Mouse (Mus musculus) MN1 (cell line): ENCODE data around the gene Reep3.
A peak's percentile ranks its signal among the peaks of the same experiment; 100 is the strongest.
"Not testable (repeated sequence)": the region's sequence is repeated elsewhere in the genome, so short reads cannot be mapped to it uniquely, and the experiment has no call there.

Experiments
- DNase-seq: peaks from one replicate; pipeline ENCODE4 v3.0.0-alpha.2; 2016; ENCODE audit warnings: low spot score

Gene Reep3

DNA sequence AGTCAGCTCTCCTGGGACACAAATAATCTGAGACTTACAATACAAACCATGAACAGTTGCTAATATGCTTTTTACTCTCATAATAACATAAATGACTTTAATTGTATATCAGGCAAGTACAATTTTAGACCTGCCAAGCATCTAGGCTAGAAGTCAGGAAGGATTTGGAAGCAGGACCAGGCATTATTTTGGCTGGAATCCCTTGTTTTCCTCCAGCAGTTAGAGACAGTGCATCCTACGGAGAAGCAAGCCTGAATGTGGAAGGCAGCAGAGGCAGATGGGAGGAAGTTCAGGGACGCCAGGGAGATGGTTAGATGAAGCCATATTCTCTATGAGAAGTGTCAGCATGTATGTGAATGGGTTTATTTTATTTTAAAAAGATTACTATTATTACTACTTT lies 79.4 kb downstream of the Reep3 start:
- DNase-seq, result no peak

GRCm38 (mm10) chr10:67016615-67017278 lies 80.0 kb downstream of the Reep3 start:
- peak; percentile 79 for DNase-seq

DNA sequence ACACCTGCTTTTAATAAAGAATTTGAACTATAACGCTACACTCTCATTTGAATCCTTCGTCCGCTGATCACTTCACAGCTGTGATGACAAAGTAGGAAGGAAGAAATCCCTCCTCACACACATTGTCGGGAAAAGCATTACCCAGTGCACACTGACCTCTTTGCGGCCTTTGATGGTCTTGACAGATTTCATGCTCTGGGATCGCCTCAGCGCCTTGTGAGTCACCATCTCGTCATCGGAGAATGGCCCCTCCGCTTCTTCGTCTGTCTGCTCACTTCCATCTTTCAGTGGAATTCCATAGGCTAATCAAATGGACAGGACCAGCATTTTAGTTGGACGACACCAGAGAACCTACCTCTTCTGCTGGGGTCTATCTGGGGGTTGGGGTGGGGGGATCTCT lies 82.0 kb downstream of the Reep3 start:
- peak; percentile 18 for DNase-seq

DNA sequence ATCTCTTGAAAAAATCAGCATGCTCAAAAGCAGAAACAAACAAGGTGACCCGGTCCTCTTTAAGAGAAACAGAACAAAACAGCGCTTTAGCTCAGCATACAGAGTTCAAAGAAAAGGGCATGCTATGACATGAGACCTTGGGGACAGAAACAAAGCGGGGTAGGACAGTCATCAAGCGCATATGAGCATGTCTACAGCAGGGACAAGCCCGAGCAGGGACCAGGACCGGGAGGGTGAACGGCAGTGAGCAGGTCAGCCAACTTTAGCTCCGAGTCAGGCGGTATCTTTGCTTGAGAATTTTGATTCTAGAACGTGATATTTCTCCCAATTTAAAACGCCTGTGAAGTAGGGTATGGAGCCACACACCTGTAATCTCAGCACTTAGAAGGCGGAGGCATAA lies 86.2 kb downstream of the Reep3 start:
- DNase-seq, result no peak

- DNase-seq, result peak; percentile 12
Measured at GRCm38 (mm10) chr10:67004527-67005042, 92.2 kb downstream of the Reep3 start.

DNA sequence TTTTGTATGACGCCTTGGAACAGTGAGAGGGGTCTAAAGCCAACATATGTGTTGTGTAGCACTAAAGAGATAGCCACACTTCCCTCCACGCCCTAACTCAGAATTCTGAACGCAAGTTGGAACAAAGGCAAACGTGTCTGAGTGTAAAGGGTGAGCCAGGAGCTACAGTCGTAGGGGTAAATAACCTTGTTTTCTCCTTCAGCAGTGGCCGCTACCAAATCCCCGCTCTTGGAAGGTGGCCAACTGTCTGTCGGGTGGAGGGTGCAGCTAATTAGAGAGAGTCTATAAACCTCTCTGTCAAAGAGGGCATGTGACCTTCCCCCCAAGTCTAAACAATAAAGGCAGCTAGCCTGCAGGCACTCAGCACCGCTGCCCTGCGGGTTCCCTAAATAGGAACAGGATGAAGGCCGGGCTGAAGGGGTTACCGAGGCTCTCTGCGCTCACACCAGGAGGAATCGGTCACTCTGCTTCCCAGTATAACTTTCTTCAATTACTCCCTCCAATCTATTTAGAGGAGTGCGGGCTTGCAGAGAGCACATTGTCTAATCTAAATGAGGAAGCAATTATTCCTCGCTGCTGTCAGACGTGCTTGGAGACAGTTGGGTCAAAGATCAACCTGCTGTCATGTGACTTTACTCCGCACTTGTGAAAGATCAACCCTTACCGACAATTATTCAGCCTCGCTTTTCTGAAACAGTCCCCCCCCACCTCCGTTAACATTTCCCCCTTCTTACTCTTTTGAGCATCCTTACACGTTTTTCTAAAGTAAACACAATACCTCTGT lies 92.8 kb downstream of the Reep3 start:
- peak; percentile 49 for DNase-seq

DNA sequence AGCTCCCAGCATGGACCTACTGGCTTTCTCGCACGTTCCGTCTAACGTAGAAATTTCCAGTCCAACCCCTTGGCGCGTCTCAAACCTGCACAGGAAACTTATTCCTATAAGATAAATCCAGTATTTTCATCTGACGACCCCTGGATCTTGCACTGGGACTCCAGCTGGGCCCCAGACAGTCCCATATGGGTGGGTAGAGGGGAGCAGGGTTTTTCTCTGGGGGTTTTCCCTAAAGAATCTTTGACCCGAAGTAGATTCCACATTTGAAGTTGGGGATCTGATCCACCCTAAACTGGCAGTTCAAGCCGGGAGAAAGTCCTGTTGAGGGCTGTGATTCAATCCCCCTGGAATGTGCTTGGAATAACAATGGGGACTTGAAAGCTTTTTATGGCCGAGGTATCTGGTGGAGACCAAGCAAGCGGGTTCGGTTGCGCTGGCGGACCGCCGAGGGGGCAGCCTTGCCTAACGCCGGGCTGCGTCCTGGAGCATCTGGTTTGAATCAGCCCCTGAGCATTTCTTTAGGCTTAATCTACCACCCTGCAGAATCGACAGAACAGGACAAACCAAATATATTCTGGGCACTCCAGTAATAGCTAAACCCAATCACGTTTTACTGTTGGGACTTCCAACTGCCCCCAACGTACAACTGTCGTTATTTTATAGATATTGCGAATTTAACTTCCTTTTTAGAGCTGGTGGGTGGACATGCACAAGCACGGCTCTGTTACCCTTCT lies 93.6 kb downstream of the Reep3 start:
- DNase-seq, result peak; percentile 67

- peak; percentile 82 for DNase-seq
Measured at GRCm38 (mm10) chr10:67002207-67003008, 94.3 kb downstream of the Reep3 start.

GRCm38 (mm10) chr10:67000958-67001615 lies 95.7 kb downstream of the Reep3 start:
- DNase-seq, result not testable (repeated sequence)

DNA sequence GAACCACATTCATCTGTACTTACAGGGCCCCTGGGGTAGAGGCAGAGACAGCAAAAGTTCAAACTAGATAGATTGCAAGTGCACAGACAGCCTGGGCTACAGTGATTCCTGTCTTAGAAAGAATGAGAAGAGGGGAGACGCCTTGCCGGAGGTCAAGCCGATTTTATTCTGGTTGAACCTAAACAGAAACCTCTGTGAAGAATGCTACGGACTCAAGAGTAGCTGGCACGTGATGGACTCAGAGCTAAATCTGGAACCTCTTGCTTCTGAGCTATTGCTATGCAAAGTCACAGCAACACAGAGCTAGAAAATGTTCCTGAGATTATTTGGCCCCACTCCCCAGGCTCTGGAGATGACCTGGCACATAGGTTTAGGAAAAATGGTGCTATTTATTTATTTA lies 96.6 kb downstream of the Reep3 start:
- no peak for DNase-seq

GRCm38 (mm10) chr10:66998770-66999169 lies 98.0 kb downstream of the Reep3 start:
- DNase-seq, result no peak

DNA sequence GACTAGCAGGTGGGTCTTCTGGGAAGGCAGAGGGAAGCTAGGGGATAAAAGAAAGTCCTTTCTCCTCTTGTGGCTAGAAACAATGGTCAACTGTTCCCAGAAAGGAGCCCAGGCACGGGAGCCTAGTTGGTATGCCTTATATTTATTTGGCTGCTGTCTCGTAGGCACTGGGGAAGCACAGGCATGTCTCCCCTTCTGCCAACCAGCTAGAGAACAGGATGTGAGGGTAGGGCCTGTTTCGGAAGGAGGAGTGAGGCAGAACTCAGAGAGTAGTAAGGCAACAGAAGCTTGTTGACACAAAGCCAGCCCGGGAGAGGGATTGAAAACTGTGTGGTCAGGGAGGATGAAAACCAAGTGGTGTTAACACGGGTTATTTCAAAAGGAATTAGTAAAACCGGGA lies 101.6 kb downstream of the Reep3 start:
- no peak for DNase-seq

- DNase-seq, result peak; percentile 63
Measured at GRCm38 (mm10) chr10:66994469-66994868, 102.3 kb downstream of the Reep3 start.

- DNase-seq, result no peak
Measured at GRCm38 (mm10) chr10:66992591-66992990, 104.2 kb downstream of the Reep3 start.

DNA sequence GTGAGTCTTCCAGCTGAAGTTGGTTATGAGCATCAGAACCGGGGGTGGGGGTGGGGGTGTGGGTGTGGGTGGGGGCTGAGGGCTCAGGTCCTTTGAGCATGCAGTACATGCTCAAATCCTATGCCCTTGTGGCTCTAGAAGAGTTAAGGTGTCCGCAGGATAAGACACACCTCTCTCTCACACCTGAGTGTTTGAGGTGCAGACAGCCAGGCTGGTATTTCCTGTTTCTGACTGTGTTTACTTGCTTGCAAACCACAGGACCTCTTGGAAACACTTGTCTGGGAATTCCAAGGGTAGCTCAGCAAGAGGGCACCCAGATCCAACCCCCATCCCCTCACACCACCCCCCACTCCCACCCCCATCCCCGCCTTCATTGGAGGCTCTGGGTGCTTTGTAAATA lies 106.2 kb downstream of the Reep3 start:
- DNase-seq, result no peak

GRCm38 (mm10) chr10:66983043-66983442 lies 113.7 kb downstream of the Reep3 start:
- no peak for DNase-seq

GRCm38 (mm10) chr10:66978215-66978614 lies 118.5 kb downstream of the Reep3 start:
- no peak for DNase-seq

GRCm38 (mm10) chr10:66977093-66977492 lies 119.7 kb downstream of the Reep3 start:
- DNase-seq, result no peak

DNA sequence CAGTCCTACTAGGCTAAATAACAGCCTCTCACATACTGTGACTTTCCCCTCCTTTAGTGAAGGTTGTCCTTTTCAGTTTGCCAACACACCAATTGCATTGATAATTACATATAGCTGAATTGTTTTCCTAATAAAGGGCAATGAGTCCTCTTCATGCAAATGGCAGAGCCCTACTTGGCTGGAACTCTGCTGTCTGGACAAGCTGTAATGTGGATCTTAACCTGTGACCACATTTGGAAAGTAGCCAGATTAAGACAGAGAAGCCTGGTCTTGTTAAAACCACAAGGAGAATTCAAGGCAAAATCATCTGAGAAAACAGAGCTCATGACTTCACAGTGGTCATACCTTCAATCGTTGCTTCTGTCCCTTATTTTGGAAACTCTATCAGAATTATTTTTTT lies 121.3 kb downstream of the Reep3 start:
- DNase-seq, result peak; percentile 74

- no peak for DNase-seq
Measured at GRCm38 (mm10) chr10:66974417-66974816, 122.3 kb downstream of the Reep3 start.

DNA sequence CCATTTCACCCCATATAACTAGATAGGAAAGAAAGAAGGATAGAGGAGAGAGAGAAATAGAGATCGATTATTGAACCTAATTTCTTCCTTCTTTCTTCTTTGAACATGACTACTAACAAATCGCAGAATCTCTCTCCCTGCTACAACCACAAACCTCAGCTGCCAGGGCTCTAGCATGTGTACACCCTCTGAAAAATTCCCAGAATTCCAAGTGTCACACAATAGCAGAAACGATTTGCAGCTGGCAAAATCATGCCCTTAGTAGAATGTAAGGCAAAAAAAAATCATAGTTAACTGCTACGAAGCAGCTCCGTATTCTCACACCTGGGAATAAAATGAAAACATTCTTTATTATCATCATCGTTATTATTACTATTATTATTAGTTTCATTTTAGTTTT lies 122.9 kb downstream of the Reep3 start:
- DNase-seq, result no peak
